Mouse (Mus musculus) adrenal gland, adult 2 months (tissue): Measurements from ENCODE around the gene Tagap1. TPM values are rescaled to one million over a fixed set of nuclear protein-coding genes. Genes with fewer than 3 reads are reported as not detected.
"Not testable (repeated sequence)": the region's sequence is repeated elsewhere in the genome, so short reads cannot be mapped to it uniquely, and the experiment has no call there.

Experiments used
- DNase-seq: peaks from one replicate; pipeline ENCODE4 v3.0.0; 2021
- long read RNA-seq: library from polyadenylated mRNA; stranded (forward); transcript quantifications from one replicate; pipeline ENCODE4 v2.0.0, GENCODE M21; 2021
- polyA plus RNA-seq: library from polyadenylated mRNA; depleted of rRNA; stranded (reverse); fragments of >200 nt; gene quantifications from 2 replicates; pipeline ENCODE4 v1.2.3, GENCODE M21; 2012; rRNA removed
- total RNA-seq, 2 experiments: library from RNA; stranded (reverse); gene quantifications; 2 replicates each; pipeline ENCODE4 v1.2.3; 2021

The Tagap1 gene
- total RNA-seq, result 10 to 100 TPM; 18.1 to 18.2 TPM
- 6.3 and 8.1 TPM in 2 replicates for polyA plus RNA-seq
- long read RNA-seq, partial matches to known transcripts, result 15 of 20 reads
- long read RNA-seq, other reads (novel, unspliced or antisense), result 5 of 20 reads

DNA sequence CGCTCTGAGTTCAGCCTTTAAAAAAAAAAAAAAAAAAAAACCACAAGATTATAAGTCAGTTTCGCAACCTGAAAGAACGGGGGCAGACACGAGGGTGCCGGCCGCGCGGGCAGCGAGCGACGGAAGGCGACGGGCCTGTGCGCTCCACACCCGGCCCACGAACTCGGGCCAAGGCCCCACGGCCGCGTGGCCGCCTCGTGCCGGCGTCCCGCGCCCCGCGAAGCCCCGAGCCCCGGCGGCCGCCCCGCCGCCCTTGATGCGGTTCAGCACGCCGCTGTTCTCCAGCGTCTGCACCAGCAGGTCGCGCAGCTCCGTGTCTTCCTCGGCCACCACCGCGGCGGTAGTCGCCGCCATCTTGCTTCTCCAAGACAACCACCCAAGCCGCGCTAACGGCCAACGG lies at the start of gene Tagap1:
Gene Tagap1, minus strand, starts transcription at position 381 of the 400 bp plus-strand sequence.
- peak; percentile 84 for DNase-seq

DNA sequence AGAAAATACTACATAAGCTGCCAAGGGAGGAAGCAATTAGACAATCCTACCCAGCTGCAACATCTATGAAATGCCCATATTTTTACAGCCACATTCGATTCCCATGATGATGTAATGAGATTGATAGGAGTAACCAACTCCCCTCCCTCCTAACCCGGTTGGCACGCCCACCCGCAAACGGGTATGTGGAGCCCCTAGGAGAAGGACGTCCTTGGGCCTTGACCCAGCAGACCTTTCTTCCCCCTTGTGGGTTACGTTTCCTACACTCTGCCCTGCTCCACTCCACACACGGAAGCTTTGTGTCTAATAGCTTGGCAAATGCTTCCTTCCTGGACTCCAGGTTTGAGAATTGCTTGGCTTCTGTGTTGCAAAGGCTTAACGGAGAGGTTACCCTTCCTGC lies 48.9 kb upstream of the Tagap1 start:
- DNase-seq, result not testable (repeated sequence)

DNA sequence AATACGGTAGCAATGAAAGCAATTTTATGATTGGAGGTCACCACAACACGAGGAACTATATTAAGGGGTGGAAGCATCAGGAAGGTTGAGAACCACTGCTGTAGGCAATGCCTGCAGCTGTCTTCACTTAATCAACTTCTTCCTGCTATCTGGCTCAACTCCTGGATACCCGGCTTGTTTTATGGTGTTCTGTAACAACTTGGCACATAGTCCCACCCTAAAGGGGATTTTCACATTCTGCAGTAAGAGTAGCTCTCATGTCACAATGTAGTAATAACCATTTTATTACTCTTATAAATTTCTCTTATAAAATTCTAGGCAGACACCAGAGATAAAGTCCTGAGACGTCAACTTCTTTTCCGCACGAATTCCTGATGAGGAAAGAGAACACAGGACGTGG lies 48.5 kb upstream of the Tagap1 start:
- not testable (repeated sequence) for DNase-seq

DNA sequence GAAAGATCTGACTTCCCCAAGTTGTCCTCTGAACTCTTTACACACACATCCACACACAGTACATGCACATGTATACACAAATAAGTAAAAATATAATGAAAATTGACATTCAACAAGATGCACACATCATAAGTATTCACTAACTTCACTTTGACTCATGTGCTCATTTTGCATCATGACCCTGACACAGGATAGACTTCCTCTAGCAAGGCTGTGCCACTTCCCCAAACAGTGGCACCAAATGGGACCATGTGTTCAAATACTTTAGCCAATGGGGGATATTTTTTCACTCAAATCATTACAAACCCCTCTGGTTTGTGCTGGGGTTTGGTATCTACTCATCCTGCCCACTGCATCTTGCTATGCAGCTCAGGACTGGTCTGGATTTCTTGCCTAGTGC lies 47.9 kb upstream of the Tagap1 start:
- DNase-seq, result not testable (repeated sequence)

DNA sequence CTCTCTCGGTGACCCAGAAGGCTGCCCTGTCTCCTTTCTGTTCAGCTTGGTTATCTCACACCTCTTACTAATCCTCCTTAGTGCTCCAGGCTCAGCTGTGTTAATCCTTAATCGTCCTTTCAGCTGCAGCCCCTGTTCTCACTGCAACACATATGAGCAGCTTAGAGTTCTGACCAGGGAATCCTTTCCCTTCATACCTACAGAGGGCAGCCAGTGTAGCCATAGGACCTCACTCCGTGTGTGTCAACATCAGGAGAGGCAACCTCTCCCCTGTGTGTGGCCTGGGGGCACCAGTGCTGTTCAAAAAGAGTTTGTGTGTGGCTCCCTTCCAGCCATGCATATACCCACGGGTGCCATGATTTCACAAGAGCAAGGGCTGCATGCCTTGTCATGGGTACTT lies 44.7 kb upstream of the Tagap1 start:
- not testable (repeated sequence) for DNase-seq

DNA sequence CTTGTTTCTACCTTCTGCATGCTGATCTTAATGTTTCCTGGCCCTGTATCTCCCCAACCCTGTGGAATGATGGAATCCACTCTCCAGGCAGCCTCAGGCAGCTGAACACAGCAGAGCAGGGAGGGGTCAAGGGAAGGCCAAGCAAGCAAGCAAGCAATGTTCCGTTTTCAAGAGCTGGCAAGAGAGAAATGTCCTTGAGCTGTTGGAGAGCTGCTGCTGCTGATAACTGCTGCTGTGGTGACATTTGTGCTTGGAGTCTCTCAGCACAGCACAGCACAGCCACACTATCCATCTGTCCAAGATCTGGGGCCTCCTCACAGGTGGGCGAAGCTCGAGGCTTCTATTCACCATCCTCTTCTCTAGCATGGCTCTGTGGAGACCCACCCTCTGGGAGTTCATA lies 42.4 kb upstream of the Tagap1 start:
- not testable (repeated sequence) for DNase-seq

DNA sequence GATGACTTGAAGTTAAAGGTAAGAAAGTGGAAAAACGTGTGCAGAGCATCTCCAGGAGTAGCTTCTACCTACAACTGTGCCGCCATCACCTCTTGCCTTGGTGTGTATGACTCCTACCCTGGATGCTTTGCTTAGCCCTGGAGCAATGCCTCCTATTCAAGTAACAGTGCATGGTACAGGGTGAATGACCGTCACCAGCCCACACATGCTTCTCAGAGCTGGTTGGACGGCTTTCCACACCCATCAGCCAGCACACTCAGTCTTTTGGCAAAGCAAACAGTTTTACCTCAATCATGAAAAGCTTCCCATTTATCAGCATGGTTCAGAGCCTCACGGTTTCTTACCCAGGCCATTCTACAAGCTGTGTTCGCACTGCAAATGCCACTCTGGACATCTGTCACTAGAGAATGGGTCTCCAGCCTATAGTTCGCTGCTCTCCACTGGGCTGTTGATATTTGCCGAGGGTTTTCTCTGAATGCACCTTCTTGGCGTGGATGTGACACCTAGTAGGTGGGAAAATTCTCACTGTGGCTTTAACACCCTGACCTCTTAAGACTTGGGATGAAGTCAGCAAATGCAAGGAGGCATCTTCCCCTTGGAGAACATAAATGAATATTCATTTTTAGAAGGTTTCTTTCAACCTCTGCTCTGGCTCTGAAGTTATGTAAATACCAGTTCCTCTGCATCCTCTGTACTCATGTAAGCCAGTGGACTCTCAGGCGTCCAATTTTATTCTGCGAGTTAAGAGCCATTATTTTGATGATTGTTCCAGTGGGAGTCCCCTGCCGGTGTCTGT lies 41.0 kb upstream of the Tagap1 start:
- DNase-seq, result not testable (repeated sequence)

DNA sequence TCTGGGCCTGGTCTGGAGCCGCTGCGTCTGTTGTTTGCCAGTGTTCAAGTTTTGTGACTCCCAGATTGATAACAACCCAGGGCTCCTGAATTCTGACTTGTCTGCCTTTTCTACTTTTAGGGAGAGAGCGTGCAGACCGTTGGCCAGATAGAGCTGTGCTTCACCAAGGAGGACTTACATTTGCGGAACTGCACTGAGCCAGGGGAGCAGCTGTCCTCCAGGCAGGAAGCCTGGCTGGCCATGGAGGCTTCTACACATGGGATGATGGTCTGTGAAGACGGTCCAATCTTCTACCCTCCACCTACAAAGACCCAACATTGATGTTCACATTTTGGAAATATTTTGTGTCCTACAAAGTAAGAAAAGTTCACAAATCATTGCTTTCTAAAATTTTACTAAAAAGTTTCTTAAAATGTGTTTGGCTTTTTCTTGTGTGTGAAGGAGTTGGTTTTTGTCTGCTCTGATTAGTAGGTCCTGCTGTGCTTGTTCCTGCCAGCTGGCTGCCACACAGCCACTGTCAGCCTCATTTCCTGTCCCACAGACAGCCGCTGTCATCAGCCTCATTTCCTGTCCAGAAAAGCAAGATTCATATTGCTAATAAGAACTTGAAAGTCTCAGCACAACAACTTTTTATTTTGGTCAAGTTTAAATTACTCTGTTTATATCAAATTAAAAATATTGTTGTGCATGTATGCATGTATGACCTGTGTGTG lies 37.0 kb upstream of the Tagap1 start:
- not testable (repeated sequence) for DNase-seq

DNA sequence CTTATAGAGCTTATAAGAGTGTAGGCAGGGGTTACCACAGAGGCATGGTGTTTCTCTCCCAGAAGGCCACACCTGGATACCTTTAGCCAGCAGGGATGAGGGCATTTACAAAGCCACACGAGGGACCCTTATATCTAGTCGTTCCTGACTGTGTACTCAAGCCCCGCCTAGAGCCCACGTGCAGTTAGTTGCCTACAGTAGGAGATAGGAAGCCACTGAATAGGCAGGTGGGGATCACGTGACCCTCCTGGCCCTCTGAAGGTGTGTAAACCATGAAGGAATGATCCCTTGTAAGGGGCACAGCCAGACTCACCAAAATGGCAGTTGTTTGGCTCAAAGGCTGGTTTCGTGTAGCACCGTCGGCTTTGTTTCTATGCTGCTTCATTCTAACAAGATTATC lies 35.9 kb upstream of the Tagap1 start:
- not testable (repeated sequence) for DNase-seq

DNA sequence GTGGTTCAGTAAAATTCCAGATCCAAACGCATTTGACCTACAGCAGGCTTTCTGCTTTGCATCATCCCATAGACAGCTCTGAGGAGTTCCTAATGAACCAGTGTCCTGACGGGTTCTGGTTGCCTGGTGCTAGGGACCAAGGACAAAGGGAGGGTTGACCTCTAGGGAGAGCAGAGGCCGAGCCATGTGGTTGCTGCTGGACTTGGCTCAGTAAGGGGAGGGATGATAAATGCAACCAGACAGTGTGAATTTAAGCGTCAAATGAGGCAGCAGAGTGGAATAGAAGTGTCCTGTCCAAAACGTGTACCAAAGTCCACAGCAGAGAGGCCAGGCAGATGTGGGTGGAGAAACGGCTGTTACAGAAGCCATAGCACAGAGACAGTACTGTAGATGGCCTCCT lies 34.5 kb upstream of the Tagap1 start:
- DNase-seq, result not testable (repeated sequence)

DNA sequence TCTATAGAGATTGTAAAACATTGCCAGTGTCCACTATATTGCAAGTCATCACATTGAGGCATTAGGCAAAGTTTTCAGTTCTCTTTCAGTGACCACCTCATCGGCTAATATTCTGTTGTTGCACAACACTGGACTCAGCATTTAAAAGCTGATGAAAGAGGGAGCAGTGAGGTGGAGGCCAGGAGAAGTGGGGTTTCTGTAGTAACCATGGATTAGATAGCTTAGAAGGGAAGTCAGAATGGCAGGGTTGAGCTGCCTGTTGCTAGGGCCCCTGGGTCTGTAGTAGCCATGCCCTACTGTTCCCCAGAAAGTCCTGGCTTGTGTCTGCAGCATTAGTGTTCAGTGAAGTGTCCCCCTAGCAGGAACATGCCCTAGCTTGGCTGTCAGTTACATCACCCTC lies 25.2 kb upstream of the Tagap1 start:
- DNase-seq, result not testable (repeated sequence)

DNA sequence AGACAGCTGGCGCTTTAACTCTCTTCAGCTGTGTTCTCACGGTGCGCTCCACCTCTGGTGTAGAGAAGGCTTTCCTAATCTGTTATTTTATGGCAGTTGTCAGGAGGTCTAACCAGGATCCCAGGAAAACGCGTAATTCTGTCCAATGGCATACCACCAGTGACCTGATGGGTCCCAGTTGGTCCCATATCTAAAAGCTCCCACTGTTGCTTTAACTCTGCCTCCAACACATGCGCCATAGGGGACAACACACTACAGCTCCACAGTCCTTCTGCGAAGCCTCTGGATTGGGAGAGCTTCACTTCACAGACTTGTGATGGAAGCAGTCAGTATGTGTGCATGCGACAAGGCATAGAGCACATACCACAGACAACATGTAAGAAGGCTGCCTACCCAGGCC lies 19.2 kb upstream of the Tagap1 start:
- DNase-seq, result peak; percentile 31

DNA sequence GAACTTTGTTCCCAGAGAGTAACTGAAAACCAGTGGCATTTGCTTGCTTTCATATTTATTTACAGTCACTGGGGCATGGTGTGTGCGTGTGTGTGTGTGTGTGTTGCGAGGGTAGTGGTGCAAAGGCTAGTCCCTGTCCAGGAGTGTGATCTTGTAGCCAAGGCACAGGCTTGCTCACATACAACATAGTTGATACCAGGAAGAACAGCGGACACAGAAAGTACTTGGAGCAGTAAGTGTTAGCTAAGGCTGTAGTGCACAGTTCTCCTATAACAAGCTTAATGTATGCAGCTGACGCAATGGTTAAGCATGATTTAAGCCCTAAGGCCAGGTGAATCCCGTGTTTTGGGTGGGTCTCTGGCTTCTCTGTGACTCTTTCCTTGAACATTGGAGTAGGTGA lies 18.4 kb upstream of the Tagap1 start:
- DNase-seq, result not testable (repeated sequence)

DNA sequence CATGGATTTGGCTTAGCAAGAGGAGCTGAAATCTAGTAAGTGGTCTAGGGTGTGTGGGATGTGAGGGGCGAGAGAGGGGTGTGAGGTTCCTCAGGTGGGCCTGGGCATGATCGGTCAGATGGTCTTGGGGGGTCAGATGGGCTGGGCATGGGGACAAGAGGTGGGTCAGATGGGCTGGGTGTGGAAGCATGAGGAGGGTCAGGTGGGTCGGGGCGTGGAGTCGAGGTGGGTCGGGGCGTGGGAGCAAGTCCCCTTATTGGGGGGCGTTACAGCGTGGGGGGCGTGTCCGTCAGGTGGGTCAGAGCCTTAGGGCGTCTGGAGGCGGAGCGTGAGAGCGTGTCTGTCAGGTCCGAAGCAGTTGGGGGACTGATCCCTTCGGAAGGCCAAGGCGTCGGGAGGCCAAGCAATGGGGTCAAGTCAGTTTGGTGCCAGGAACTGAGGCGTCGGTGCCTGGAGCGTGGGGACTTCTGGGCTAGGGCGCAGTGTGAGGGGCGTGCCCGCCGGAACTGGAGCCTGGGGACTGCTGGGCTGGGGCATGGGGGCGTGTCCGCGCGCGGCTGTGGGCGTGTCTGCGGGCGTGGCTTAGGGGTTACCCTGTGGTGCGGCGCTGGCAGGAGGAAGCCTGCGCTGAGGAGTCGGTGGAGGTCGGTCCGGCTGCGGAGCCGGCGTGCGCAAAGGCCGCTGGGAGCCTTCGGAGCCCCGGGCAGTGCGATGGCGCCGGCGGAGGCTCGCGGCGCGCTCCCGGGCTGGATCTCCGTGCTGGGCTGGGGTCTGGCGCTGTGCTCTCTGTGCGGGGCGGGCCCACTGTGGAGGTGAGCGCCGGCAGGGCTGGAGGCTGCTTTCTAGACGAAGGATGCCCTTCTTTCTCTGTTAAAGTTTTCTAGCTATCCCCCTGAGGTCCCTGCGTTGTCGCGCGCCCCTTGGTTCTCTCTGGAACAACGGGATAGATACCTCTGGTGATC lies 17.6 kb upstream of the Tagap1 start, which contains the start of gene Gm49721:
Gene Gm49721, plus strand, starts transcription at position 618 of the 962 bp plus-strand sequence.
- peak; percentile 86 for DNase-seq

DNA sequence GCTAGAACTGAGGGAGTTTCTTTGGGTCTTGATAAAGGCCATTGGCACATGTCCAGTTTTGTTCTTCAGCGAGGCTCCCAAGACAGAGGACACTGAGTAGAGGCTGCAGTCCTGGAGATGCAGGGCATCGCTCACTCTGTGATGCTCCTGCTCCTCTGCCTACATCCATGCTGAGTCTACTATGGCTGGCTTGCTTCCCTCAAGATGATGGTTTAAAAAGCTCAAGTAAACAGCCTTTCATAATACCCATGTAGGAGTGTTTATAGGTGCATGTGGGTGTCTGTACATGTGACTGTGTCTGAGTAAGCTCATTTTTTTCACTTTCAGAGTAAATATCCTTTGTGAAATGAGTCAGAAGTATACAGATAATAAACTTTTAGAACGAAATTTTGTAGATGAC lies 14.0 kb upstream of the Tagap1 start:
- DNase-seq, result not testable (repeated sequence)

DNA sequence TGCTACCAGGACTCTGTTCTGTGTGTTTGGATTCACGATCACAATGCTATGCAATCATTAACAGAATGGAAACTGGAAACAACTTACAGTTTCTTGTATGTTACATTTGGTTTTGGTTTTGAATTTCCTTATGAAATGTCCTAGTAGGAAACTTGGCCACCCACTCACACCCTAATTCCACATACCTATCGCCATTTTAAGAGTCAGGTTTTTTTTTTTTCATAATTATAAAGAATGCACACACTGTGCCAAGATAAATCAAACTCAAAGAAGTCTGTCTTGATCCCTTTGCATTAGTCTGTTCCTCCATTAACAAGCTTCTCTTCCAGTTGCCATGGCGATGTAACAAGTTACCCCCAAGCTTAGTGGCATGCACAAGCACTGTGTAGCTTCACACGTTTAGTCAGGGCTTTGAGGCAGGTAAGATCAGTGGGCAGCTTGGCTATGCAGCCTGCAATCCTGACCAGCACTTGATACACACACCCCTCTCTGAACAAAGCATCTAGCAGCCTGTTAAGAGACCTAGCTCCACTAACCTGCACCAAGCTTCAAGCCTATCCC lies 12.0 kb upstream of the Tagap1 start:
- DNase-seq, result not testable (repeated sequence)

DNA sequence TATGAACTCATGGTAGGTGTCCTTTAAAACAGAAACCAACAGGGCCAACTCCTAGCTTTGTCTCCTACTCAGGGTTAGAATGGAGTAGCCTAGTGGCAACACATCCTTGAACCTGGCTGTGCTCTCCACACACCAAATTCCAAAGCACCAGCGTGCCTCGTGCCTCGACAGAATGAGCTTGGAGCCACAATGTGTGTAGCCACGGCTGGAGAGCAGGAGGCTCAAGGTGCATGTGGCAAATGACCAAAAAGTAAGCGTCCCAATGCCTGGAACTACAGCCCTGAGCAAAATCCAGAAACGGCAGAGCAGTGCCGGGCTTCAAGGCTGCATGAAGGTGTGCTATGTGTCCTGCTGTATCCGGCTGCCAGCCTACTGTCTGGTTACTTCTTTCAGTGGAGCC lies 10.3 kb upstream of the Tagap1 start:
- DNase-seq, result not testable (repeated sequence)

DNA sequence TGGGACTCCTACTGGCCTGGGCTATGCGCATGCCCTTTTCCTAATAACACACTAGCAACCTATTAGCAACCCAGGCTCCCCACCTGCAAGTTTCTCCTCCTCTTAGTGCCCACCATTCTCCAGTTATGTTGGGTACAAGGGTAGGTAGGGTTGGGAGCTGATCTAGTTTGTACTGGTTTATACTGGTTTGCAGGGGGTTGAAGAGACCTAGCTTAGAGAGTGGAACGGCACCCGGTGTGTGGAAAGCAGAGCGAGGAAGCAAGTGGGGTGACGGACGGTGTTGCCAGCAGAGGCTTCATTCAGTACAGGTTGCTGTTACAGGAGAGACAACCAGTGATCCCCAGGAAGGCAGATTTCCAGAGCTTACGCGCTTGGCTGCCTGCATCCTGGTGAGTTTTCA lies 9.4 kb upstream of the Tagap1 start, which contains the start of gene Rnaset2b:
Gene Rnaset2b, plus strand, starts transcription at position 301 of the 400 bp plus-strand sequence.
- not testable (repeated sequence) for DNase-seq

DNA sequence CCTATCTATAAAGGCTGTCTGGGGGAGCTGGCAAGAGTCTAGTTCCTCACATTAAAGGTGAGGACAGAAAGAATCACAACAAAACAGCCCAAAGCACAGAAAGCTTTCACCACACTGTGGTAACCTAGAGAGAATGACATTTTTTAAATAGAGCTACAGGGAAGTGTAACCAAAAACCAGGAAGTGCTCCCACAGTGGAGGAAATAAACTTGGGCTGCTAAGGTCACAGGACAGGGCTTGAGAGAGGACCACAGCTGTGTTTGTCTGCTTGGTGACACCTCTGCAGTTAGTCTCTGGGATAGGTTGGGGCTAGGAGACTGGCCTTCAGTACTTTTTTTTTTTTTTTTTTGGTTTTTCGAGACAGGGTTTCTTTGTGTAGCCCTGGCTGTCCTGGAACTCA lies 6.7 kb upstream of the Tagap1 start:
- not testable (repeated sequence) for DNase-seq

DNA sequence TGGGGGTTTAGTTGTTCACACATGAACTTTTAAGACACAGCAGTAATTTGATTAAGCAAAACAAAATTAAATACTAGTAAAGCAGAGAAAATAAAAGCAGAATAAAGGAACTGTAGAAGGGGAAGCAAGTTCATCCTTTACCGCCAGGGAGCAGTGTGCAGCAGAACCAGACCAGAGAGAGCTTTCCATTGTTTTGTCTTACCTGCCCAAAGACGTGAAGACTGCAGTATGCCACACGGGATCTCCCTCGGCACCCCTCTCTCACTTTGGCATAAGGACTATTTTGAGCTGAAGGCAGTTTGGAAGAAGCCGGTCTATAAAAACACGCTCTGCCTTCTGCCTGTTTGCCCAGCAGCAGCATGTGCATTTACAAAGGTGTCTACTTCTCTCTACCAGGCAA lies 4.4 kb upstream of the Tagap1 start:
- not testable (repeated sequence) for DNase-seq

DNA sequence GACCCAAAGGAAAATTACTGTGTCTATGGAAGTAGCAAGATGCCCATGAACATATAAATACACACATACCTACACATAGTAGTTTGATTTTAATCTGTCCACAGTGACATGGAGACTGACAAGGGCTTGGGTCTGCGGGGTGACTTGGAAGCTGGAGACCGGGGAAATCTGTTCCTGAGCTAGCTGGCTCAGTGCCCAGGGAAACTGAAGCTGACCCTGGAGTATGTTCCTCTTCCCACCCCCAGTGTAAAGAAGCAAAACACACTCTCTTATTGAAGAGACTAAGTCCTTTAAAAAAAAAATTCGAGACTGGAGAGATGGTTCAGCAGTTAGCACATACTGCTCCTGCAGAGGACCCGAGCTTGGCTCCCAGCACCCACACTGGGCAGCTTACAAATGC lies 2.0 kb upstream of the Tagap1 start:
- DNase-seq, result not testable (repeated sequence)
